Mouse (Mus musculus): ENCODE results near the gene Thtpa. TPM values are rescaled to one million over a fixed set of nuclear protein-coding genes. Genes with fewer than 3 reads are reported as not detected.

Thtpa gene
- total RNA-seq, 2 experiments from 2014 or later: 19.3 to 23.7 TPM

DNA sequence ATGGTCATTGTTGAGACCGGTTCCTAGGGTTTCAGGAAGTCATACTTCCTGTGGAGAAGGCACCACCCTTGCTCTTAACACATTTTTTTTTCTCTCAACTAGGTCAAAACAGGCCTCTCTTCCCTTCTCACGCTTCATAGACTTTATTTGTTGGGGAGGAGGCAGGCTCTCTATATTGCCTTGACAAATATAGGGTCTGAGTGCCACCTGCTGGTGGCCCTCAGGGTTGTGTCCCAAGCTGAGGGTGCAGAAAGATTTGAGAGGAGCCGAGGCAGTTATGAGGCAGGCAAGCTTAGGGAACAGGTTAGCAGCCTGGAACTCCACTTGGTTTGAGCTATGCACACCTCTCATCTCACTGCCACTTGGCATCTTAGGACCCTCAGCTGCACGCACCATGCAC is 3.5 kb downstream of the Thtpa start:
- Histone ChIP-seq H3K27ac (peak overlapping the region; percentile 62; the same call in 1 of the 2 replicates), H3K4me3 (no peak overlapping the region)
- peak in 1 of 2 experiments; percentile 45 for DNase-seq (ENCODE audit: low spot score in 2 of 2)
- TF ChIP-seq CTCF (conservative IDR thresholded peaks at IDR 0.05): peak; percentile 85

DNA sequence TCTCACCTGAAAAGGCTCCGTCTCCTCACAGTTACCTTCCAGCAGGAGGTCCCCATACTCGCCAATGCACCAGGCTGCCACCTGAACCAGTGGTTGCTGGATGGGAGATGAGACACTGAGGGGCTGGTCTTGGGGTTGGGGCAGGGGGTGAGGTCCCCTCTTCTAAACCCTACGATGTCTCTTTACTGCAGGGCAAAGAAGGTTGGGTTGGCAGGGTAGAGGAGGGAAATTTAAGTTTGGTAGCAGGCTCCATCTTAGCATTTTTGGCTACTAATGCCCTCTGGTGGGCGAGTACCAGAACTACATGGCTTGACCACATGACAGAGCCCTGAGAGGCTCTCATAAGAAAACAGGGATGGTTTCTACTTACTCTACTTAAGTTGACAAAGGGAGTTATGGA is 7.0 kb downstream of the Thtpa start:
- H3K4me3 ChIP-seq: no peak overlapping the region
- H3K27ac ChIP-seq: no peak overlapping the region
- DNase-seq (ENCODE audit: low spot score in 2 of 2): peak; percentile 70 to 71
- TF ChIP-seq CTCF (conservative IDR thresholded peaks at IDR 0.05): peak; percentile 95; the same call in 1 of the 2 replicates

DNA sequence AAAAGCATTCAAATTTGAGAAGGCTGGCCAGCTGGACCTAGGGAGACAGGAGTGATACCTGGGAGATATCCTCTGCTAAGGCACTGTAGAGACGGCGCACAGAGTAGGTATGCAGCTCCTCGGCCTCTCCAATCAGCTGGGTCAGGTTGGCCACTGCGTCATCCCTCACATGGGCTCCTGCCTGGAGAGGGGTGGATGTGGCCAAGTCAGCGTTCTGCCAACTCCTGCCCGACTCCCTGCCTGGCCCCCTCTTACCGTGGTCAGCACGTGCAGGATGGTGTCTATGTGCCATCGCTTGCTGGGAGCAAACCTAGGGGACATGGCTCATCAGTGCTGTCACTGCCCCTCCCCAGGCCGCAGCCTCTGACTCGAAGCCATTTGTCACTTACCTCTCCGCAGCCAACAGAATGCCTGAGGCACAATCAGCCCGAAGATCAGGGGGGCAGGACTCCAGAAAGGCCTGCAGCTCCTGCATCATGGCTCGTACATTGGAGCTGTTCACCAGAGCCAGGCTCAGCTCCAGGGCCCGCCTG is 7.7 kb downstream of the Thtpa start:
- TF ChIP-seq CTCF (conservative IDR thresholded peaks at IDR 0.05): no peak
- no peak for DNase-seq (ENCODE audit: low spot score in 2 of 2)
- Histone ChIP-seq H3K4me3 (no peak overlapping the region), H3K27ac (peak overlapping the region; percentile 53; the same call in 1 of the 2 replicates)

- TF ChIP-seq CTCF (conservative IDR thresholded peaks at IDR 0.05): no peak
- Histone ChIP-seq H3K27ac (no peak overlapping the region), H3K4me3 (no peak overlapping the region)
- no peak for DNase-seq (ENCODE audit: low spot score in 2 of 2)
Measured at GRCm38 (mm10) chr14:55104365-55104764, 9.8 kb downstream of the Thtpa start.

GRCm38 (mm10) chr14:55105386-55105785 is 10.8 kb downstream of the Thtpa start:
- Histone ChIP-seq H3K27ac (peak overlapping the region; percentile 86), H3K4me3 (peak overlapping the region; percentile 58)
- no peak for TF ChIP-seq CTCF (conservative IDR thresholded peaks at IDR 0.05)
- no peak for DNase-seq (ENCODE audit: low spot score in 2 of 2)

DNA sequence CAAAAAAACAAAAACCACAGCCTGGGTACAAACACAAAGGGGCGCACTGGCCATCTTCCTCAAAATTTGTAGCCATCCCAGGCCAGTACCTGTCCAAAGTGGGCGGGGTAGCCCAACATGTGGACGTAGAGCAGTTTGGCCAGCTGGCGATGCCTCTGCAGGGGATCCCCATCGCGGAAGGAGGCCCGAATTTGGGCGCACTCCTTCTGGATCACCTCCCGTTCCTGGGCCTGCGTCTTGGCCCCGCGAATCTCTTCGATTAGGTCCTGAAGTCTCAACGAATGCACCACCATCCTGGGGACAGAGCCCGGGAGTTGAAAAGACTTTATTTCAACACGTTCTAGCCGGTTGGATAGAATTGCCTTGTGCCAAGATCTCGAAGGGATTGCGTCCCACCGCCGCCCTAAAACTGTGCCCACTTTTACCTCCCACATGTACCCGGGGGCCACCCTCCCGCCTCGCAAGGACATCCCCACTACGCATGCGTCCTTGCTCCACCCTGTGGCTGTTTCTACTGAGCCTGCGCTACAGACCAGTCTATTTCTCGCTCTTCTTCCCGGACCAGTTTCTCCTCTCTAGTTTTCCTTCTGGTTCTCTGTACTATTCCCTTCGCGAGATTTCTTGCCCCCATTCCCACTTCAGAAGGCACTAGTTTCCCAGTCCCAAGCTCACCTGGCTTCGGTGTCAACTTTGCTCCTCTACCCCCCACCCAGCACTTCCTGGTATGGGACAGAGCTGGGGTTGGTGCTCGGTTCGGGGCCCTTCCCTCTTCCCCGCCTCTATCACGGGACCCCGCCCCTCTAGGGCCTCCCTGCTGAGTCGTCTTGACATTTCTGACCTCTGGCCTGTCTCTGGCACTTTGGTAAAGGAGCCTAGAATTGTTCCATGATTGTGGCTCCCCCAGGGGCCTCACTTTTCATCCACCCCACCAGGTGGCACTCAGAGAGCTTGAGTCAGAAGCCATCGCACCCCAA is 11.5 kb downstream of the Thtpa start, which contains the start of gene Ap1g2:
Gene Ap1g2 (minus strand): TSS at position 758 of the 974 bp plus-strand sequence.
- TF ChIP-seq CTCF (conservative IDR thresholded peaks at IDR 0.05): peak; percentile 64
- peak within 1 kb of the TSS; percentile 58 for H3K4me3 ChIP-seq
- peak; percentile 87 to 92 for DNase-seq (ENCODE audit: low spot score in 2 of 2)
- H3K27ac ChIP-seq: peak within 1 kb of the TSS; percentile 86

DNA sequence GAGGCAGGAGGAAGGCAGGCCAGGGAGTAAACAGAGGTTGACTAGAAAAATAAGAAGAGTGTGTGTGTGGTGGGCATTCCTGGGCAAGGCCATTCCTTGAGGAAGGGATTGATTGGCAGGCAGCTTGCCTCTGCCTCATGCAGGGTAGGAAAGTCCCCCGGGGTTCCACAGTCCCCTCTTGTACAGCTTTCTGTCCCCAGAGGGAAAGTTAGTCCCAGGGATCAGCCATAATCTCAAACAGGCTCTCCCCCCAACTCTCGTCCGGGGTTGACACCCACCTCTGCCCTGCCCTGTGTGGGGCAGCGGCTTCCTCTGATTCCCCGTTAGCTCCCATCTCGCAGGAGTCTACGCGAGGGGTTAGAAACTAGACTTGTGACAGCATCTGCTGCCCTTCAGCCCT is 12.4 kb downstream of the Thtpa start:
- DNase-seq (ENCODE audit: low spot score in 2 of 2): no peak
- no peak for TF ChIP-seq CTCF (conservative IDR thresholded peaks at IDR 0.05)
- peak overlapping the region; percentile 86 for H3K27ac ChIP-seq
- no peak overlapping the region for H3K4me3 ChIP-seq

DNA sequence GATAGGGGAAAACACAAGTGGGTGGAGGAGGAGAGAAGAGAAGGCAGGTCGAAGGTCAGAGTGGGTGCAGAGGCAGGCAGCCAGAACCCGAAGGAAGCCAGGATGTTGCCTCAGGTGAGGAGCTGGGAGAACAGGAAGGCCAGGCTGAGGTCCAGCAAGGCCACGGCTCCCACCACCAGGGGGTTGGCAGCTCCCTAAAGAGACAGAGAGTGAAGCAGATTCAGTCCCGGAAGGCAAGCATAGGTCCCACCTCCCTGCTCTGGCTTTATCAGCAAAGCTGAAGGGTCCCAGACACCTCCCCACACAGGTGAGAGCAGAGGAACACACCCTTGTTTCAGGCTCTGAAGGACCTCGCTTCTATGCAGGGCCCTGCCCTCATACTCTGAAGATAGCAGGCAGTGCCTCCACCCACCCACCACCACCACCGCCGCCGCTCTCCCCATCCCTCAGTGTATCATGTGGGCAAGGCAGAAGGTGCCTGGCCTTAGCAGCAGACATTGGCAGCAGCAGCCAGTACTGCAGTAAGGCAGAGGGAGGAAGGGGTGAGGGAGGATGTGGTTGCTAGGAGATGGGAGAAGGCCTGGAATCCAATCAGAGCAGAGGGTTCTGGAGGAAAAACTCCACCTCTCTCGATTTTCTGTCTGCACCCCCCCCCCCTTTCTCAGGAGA is 13.8 kb downstream of the Thtpa start:
- peak overlapping the region; percentile 86 for H3K27ac ChIP-seq
- peak; percentile 17; the same call in 1 of the 2 replicates for TF ChIP-seq CTCF (conservative IDR thresholded peaks at IDR 0.05)
- peak; percentile 80 to 94 for DNase-seq (ENCODE audit: low spot score in 2 of 2)
- peak overlapping the region; percentile 23; the same call in 1 of the 2 replicates for H3K4me3 ChIP-seq

DNA sequence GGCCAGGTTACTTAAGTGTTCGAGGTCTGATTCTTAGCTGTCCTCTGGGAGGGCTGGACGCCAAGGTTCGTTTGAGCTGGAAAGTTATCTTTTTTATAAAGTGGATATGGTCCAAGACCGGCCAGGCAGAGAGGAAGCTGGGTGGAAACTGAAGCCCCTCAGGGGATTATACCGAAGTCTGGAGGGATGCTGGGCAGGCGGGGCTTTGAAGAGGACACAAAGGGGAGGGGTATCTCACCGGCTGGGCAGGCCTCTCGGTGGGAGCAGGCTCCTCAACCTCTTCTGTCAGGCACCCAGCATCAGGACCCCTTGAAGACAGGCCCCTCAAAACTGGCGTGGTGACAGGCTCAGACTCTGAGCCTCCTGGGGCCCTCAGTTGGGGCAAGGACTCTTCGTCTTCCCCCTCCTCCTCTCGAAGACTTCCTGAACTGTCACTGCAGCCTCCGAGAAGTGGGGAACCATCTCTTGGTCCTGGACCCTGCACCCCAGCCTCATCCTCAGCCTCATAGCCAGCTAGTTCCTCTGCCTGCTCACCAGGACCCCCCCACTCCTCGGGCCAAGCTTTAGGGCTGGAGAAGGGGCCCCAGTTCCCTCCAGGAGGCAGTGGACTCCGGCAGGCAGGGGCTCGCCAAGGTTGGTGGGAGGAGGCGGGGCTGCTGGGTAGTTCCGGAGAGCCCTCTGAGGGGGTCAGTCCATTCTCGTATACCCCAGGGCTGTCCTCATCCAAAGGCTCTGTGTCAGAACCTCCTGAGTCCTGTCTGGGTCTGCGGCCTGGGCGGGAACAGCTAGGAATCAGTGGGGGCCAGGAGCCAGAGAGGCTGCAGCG is 14.7 kb downstream of the Thtpa start:
- Histone ChIP-seq H3K27ac (peak overlapping the region; percentile 96), H3K4me3 (no peak overlapping the region; the same call in 1 of the 2 replicates)
- TF ChIP-seq CTCF (conservative IDR thresholded peaks at IDR 0.05): no peak
- no peak for DNase-seq (ENCODE audit: low spot score in 2 of 2)

DNA sequence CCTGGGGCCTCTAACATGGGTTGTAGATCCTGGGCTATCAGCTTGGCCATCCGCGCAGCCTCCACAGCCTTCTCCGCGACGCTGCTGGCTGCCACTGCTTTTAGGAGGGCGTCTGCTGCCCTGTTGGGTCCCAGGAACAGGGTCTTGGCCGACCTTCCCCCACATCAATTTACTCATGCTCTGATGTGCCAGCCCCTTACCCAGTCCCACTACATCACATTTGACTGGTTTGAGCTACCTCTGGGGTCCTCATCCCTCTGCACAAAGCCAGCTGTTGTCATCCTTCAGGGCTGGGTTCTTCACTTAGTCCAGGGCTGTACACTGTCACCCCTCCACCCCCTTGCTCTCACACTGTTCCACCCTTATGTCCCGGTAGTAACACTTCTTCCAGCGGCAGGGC is 15.5 kb downstream of the Thtpa start:
- peak overlapping the region; percentile 96 for H3K27ac ChIP-seq
- no peak for DNase-seq (ENCODE audit: low spot score in 2 of 2)
- TF ChIP-seq CTCF (conservative IDR thresholded peaks at IDR 0.05): no peak
- no peak overlapping the region for H3K4me3 ChIP-seq

GRCm38 (mm10) chr14:55111720-55112119 is 17.1 kb downstream of the Thtpa start:
- peak; percentile 58 to 79 for DNase-seq (ENCODE audit: low spot score in 2 of 2)
- Histone ChIP-seq H3K4me3 (peak overlapping the region; percentile 73), H3K27ac (peak overlapping the region; percentile 96)
- TF ChIP-seq CTCF (conservative IDR thresholded peaks at IDR 0.05): no peak

DNA sequence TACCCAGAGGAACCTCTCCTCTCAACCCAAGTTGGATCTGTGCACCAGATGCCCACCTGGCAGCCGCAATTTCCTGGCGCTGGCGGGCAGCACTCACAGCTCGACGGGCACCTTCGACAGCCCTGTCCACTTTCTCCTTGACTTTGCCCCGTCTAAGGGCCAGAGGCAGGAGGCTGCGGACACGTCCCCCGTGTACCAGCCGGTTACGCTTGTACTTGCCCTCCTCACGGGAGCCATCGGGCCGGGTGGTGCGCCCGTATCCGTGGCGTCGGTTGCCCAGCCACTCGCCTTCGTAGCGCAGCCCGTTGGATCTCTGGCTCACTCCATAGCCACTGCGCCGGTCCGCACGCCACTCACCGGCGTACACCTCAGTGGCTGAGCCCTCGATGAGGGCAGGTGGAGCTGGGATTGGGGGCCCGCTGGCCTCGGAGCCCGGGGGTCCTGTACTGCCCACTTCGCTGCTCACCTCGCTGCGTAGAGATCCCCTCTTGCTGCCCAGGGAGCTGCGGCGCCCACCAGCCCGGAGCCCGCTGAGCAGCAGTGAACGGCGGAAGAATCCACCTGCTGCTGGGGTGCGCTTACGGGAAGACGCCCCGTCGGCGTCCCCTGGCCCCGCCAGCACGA is 18.9 kb downstream of the Thtpa start:
- Histone ChIP-seq H3K27ac (peak overlapping the region; percentile 96), H3K4me3 (peak overlapping the region; percentile 73)
- no peak for DNase-seq (ENCODE audit: low spot score in 2 of 2)
- no peak for TF ChIP-seq CTCF (conservative IDR thresholded peaks at IDR 0.05)

Data from layer of hippocampus, adult 2 months (tissue).